ENCODE assay signal across 8 mouse cellular contexts in the genomic region with DNA sequence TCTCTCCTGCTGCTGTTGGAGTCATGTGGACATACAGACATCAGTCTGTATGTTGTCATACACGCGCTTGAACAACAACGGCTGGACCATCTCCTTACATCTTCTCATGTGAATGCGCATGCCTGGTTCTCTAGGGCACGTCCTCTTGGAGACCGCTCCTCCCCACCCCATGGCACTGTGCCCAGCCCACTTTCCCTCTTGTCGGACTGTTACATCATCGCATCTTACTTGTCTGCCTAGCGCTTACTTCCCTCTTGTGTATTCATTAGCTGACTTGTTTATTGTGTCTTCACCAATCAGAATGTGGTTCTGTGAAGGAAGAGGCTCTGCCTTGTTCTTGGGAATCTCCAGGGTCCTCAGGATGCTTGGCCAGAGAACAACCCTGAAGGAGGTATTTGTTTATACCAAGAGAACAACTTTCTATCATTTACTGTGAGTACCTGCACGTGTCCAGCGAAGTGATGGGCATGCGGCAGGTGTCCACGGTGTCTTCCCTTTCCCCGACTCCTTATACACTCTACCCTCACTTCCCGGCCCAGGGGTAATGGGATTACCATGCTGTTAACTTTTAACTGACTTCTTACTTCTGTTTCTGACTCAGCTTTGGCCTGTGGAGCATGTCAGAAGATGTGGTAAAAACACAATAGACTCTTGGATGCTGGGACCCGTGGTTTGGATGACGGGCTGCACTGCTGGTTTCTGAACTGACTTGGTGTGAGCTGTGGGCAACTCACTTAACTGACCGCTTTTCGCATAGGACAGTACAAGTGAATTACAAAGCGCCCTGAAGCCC.
DNase-seq lines count a peak whose midpoint lies in the region; ATAC-seq and TF ChIP-seq lines count a peak whose summit lies in the region.

No protein-coding gene starts in this region.

- H3K27me3 ChIP-seq in heart, embryonic 12.5 days (replicated peaks) = no peaks in the 10 kb centered on the region
- no peaks in the 10 kb centered on the region for H3K27me3 ChIP-seq in thymus, adult 2 months (ENCODE audit: control insufficient read depth, insufficient read depth, low read length)

- no peaks in the 10 kb centered on the region for H3K36me3 ChIP-seq in heart, embryonic 12.5 days
- H3K36me3 ChIP-seq in thymus, adult 2 months (ENCODE audit: control insufficient read depth, insufficient read depth, low read length) = no peaks in the 10 kb centered on the region

- intact Hi-C loops in left cerebral cortex, postnatal 36 days (cut with DNase I) = no loop called here

- ATAC-seq in heart, embryonic 12.5 days (ENCODE audit: insufficient number of reproducible peaks, low FRiP score) = no peak

- no peak overlapping the region for H3K4me2 ChIP-seq in heart, embryonic 12.5 days

- H3K27ac ChIP-seq in heart, embryonic 12.5 days (ENCODE audit: poor library complexity, severe bottlenecking) = no peak overlapping the region
- no peak overlapping the region for H3K27ac ChIP-seq in thymus, adult 2 months (ENCODE audit: control insufficient read depth, insufficient read depth, low read length)

- no peak overlapping the region for H3K9ac ChIP-seq in heart, embryonic 12.5 days

- peak; percentile 48 to 66 for DNase-seq in heart, adult 18-20 months
- DNase-seq in adrenal gland, postnatal 10 days = peak; percentile 13
- DNase-seq in gastrocnemius, postnatal 4 days (ENCODE audit: low spot score in 2 of 2) = peak; percentile 48 to 67
- DNase-seq in left cerebral cortex, postnatal 36 days (ENCODE audit: low spot score in 2 of 2) = peak; percentile 22 to 35
- peak; percentile 15 for DNase-seq in testis, postnatal 14 days (ENCODE audit: low spot score)
- DNase-seq in thymus, adult 2 months = no peak
- no peak for DNase-seq in B cell, adult 2 months

- H3K4me1 ChIP-seq in heart, embryonic 12.5 days (replicated peaks) = no peaks in the 10 kb centered on the region
- peaks cover 6% of the 10 kb centered on the region; the same call in 1 of the 2 replicates for H3K4me1 ChIP-seq in thymus, adult 2 months (replicated peaks; ENCODE audit: control insufficient read depth, insufficient read depth, low read length)

- 0 out of 2 replicates have a peak, but pooled peaks cover 4% of the 10 kb centered on the region for H3K9me3 ChIP-seq in heart, embryonic 12.5 days (replicated peaks)

- H3K4me3 ChIP-seq in heart, embryonic 12.5 days = no peak overlapping the region
- no peak overlapping the region for H3K4me3 ChIP-seq in thymus, adult 2 months (ENCODE audit: control insufficient read depth, insufficient read depth, low read length)

- WGBS in heart, embryonic 12.5 days = 82% methylated on average over 20 of the region's 20 CpGs
- 92% methylated on average over 20 of the region's 20 CpGs for WGBS in thymus, adult 2 months

- no peak for TF ChIP-seq POLR2A in thymus, adult 2 months (IDR thresholded peaks at IDR 0.05; ENCODE audit: control insufficient read depth, extremely low read depth, insufficient read depth, low read length, poor library complexity)

- no peak for TF ChIP-seq CTCF in thymus, adult 2 months (IDR thresholded peaks at IDR 0.05; ENCODE audit: borderline replicate concordance, control insufficient read depth, extremely low read depth, insufficient read depth, low read length, poor library complexity)

Comparison
In these comparisons a context has a peak if more than half of its experiments do, and no peak if none do; other contexts are left out.
1. DNase-seq: peak in heart, adult 18-20 months (2 of 2), adrenal gland, postnatal 10 days (single experiment), gastrocnemius, postnatal 4 days (2 of 2), left cerebral cortex, postnatal 36 days (2 of 2) and testis, postnatal 14 days (single experiment); none in thymus, adult 2 months (single experiment) and B cell, adult 2 months (0 of 2).